Mouse (Mus musculus) small intestine, adult 2 months (tissue): ENCODE data around the gene Kbtbd7.

ENCODE experiments used
- CTCF ChIP-seq: fragments of 200-500 bp; IDR thresholded peaks from 2 replicates; pipeline ENCODE4 v1.5.1; 2012; ENCODE audit warnings: low read depth, mild to moderate bottlenecking, control low read depth, inconsistent platforms, low read length, moderate library complexity, mixed read lengths; ENCODE audit not compliant: insufficient replicate concordance, insufficient read length; ENCODE audit errors: extremely low read depth
- POLR2A ChIP-seq: fragments of 200-500 bp; IDR thresholded peaks from 2 replicates; pipeline ENCODE4 v1.6.1; 2012; ENCODE audit warnings: low read depth, mild to moderate bottlenecking, control low read depth, inconsistent platforms, low read length, moderate library complexity

DNA sequence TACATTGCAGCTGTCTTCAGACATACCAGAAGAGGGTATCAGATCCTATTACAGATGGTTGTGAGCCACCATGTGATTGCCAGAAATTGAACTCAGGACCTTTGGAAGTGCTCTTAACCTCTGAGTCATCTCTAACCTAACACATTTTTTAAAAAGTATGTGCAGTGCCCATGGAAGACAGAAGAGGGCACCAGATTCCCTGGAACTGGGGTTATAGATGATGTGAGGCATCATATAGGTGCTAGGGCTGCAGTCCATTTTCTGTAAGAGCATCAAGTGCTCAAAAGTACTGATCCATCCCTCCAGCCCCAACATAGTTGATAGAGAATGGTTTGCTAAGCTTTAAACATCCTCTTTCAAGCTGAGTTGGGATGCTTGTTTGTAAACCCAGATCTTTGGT lies 31.7 kb upstream of the Kbtbd7 start:
- TF ChIP-seq CTCF (no peak), POLR2A (no peak)
